Mouse (Mus musculus): ENCODE results near the gene Hoxb5. TPM values are rescaled to one million over a fixed set of nuclear protein-coding genes. Genes with fewer than 3 reads are reported as not detected.

The Hoxb5 gene
- polyA plus RNA-seq, 1 experiment = 5.8 TPM

GRCm38 (mm10) chr11:96287411-96287810 lies 15.7 kb upstream of the Hoxb5 start:
- DNase-seq (ENCODE audit: low spot score) = no peak

GRCm38 (mm10) chr11:96288455-96289221 lies 14.5 kb upstream of the Hoxb5 start:
- no peak for DNase-seq (ENCODE audit: low spot score)

- DNase-seq (ENCODE audit: low spot score) = no peak
These were observed 13.8 kb upstream of the Hoxb5 start for GRCm38 (mm10) chr11:96289293-96289692.

DNA sequence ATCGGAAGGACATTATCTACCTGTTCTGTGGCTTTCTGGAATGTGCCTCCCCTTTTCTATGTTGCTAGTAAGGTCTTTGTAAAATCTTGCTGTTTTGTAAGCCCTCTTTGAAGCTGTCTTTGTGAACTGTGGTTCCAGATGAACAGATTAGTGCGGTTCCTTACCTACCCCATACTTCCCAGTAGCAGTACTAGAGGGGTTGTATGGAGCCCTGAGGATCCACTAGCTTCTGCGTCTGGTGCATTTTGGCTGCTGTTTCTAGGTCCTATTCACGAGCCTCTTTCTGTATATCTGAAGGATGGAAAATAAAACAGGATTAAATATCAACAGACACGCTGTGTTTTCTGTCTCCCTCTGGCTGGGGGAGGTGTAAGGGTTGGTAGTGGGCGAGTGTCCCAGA lies 13.3 kb upstream of the Hoxb5 start:
- DNase-seq (ENCODE audit: low spot score) = no peak

GRCm38 (mm10) chr11:96290705-96291355 lies 12.3 kb upstream of the Hoxb5 start:
- no peak for DNase-seq (ENCODE audit: low spot score)

DNA sequence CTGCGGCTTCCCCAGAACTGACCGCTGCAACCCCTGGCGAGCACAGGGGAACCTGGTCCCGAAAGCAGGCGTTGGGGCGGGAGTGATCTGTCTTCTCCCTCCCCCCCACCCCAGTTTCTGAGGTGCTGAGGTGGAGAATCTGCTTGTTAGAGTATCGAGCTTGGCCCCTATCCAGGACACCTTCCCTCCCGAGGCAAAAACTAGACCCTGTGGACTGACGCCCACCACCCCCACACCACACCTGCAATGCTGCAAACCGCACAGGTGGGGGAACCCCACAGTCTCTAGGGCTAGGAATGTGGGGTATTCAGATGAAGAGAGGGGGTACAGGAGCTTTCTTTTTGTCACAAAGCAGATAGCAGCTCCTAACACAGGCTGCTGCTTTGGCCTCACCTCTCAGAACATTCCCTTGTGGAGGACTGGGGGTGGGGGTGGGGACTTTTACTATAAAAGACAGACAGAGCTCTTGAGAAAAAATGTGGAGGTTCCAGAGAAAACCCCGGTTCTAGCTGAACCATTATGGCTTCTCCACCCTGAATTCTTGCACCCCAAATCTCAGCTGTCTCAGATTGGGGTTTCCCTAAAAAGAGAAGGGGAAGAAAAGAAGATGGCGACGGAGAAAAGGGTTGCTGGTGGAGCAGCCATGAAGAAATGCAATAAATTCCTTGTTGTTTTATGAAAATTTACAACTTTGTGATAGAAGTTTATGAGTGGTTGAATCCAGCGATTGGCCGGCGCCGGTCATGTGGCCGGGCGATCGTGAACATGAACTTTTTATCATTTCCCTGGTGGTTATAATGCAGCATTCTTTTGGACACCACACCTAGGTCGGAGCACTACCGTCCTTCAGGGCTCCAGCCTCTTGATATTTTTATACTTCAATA lies 11.2 kb upstream of the Hoxb5 start, which contains the start of gene Hoxb6:
Gene Hoxb6 (plus strand): TSS at position 796 of the 884 bp plus-strand sequence.
- no peak for DNase-seq (ENCODE audit: low spot score)

GRCm38 (mm10) chr11:96292565-96293301 lies 10.4 kb upstream of the Hoxb5 start:
- no peak for DNase-seq (ENCODE audit: low spot score)

DNA sequence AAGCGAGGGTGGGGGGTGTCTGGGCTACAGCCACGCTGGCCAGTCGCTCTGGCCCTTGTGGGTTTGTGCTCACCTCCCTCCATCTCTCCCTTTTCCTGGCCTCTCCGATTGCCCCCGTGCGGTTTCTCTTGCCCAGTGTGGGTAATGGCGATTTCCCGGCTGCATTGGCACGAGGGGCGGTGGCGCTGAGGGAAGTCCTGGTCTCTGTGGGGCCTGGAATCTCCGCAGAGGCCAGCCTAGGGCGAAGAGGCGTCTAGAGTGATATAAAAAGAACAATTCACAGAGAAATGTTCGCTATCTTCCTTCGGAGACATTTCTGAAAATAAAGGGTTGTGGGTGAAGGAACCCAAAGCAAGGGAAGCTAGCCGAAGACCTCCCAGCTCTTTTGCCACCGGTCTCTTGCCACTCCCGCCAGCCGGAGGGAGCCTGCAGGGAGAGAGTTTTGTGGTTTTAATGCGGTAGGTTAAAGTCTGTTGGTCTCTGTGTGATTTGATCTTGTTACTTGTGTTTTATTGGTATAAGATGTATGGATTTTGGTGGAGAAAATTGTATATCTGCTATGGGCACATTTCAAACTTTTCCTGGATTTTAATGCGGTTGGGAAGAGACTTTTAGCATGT lies 9.7 kb upstream of the Hoxb5 start:
- no peak for DNase-seq (ENCODE audit: low spot score)

DNA sequence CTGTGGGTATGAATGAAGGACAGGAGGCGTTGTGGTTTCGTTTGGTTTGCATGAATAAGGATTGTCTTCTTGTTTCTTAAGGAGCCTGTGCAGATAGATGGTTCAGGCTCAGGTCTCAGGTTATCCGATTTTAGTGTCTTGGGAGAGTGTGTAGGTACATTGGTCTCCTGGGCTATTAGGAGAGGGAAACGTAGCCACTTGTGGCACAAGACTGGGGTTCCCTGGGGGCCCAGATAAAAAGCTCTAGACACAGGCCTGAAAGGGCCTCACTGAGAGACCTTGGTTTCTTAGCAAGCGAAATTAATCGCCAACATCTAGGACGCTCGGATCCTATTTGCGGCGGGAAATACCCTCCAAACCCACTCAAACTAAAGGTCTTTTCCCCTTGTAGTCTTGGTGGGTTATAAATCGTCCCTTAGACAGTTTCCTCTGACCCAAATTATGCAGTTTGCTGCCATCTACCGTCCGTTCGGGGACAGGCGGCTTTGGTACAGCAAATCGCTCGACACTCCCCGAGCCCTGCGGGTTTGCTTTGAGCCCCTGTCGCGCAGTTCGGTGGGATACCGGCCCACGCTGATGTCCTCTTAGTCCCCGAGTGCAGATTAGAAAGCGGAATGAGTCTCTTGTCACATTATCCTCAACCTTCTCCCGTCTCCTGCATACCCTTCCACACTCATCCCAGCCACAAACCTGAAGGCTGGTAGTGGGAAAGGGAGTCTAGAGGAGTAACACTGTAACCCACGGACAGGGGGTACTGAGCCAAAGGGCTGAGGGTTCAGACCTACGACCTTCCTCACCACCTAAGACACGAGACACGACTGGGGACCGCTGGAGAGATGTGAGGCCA lies 8.7 kb upstream of the Hoxb5 start:
- DNase-seq (ENCODE audit: low spot score) = no peak

- no peak for DNase-seq (ENCODE audit: low spot score)
These were observed 7.9 kb upstream of the Hoxb5 start for GRCm38 (mm10) chr11:96295092-96295835.

GRCm38 (mm10) chr11:96296997-96297396 lies 6.1 kb upstream of the Hoxb5 start:
- DNase-seq (ENCODE audit: low spot score) = no peak

GRCm38 (mm10) chr11:96297428-96297827 lies 5.7 kb upstream of the Hoxb5 start:
- DNase-seq (ENCODE audit: low spot score) = no peak

DNA sequence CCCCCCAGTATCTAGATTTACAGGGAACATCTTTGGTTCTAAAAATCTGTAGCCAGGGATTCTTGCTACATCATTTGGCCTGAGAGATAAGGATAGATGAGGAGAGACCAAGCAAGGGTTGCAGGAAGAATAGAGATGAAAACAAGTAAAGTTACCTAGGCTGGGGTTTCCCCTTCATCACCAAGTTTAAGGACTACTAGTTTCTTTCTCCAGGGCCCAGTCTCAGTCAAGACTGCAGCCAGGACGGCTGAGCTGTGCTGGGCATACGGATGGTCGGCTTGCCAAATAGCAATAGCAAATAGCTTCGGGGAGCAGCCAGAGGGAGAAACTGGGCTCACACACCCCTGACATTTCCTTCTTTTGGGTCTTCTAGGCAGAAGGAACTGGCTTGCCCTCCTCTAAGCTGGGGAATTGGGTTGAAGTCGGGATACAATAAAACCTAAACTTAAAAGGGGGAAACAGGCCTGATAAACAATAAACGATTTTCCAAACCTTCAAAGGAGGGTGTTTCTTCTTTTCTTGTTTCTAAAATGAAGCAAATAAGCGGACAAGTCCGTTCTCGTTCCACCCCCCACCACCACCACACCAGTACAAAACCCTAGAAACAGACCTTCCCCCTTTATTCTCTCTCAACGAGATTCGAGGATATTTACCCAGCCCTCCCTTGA lies 5.0 kb upstream of the Hoxb5 start:
- no peak for DNase-seq (ENCODE audit: low spot score)

- DNase-seq (ENCODE audit: low spot score) = peak; percentile 61
These were observed 4.1 kb upstream of the Hoxb5 start for GRCm38 (mm10) chr11:96298895-96299667.

DNA sequence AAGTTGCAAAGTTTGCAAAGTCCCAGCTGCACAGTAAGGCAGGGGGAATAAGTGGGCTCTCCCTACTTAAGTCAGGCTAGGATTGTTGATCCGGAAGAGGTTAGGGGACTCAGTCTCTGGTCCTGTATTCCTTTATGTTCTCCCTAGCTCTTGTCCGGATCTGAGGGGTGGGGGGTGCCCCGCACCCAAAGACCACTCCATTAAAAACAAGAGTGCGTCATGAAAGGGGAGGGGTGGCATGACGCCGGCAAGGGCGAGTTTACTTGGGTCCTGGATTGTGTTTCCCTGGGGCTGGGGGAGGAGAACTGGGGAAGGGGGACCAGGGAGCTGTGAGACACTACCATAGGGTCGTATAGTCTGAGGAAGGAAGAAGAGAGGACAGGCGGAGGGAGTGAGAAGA lies 3.4 kb upstream of the Hoxb5 start:
- DNase-seq (ENCODE audit: low spot score) = no peak

DNA sequence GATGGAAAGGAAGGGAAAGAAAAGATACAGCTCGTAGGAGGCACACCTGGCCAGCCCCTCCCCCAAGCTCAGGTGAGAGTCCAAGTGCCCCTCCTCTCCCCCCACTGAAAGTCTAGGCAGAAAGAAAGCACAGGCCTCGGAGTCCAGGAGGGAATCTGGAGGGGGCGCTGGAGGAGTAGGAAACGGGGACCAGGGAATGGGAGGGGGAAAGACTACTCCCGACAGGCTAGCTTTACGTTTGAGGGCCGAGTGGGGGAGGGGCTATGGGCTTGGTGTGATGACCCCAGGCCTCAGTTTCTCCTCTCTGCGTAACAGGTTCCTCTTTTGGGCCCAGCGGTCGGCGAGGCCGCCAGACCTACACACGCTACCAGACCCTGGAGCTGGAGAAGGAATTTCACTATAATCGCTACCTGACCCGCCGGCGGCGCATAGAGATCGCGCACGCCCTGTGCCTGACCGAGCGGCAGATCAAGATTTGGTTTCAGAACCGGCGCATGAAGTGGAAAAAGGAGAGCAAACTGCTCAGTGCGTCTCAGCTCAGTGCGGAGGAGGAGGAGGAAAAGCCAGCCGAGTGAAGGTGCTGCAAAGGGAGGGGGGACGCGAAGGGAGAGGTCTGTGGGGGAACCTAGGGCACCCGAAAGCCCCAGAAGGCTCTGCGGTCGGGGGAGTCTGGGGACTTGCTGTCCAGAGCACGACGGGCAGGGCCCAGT lies 2.6 kb upstream of the Hoxb5 start:
- no peak for DNase-seq (ENCODE audit: low spot score)

- no peak for DNase-seq (ENCODE audit: low spot score)
These were observed 2.1 kb upstream of the Hoxb5 start for GRCm38 (mm10) chr11:96301064-96301431.

- DNase-seq (ENCODE audit: low spot score) = no peak
These were observed 1.3 kb upstream of the Hoxb5 start for GRCm38 (mm10) chr11:96301837-96302236.
